ENCODE assay signal across 21 mouse cellular contexts in the genomic region with DNA sequence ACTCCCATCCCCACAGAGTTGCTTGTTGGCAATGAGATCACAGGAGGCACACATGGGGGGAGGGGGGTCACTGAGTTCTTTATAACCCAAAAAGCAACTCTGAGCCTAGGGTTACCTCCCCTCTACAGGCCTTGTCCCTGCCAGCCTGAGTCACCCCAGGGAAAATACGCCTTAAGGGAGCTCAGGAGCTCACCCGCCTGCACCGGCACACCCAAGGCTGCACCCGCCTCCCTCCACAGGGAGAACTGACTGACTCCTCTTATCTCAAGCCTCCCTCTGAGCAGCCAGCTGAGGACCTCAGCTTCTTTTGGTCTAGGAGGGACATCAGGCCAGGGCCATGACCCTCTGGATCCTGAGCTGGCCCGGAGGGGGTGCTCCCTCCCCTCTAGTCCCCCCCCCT. TPM values are rescaled to one million over a fixed set of nuclear protein-coding genes. Genes with fewer than 3 reads are reported as not detected.
DNase-seq lines count a peak whose midpoint lies in the region; ATAC-seq lines count a peak whose summit lies in the region.
"Had no signal": no experiment of that assay in that cellular context is flagged by ENCODE, and none has a peak within 500 bp of the region (broad histone marks: within the 10 kb centered on the region; RNA-seq: fewer than 3 reads in every experiment).

No protein-coding gene starts in this region.

- WGBS in heart, embryonic 14.5 days, result 28% methylated on average over 5 of the region's 5 CpGs
- WGBS in stomach, embryonic 14.5 days, result 44% methylated on average over 5 of the region's 5 CpGs
- WGBS in midbrain, embryonic 15.5 days, result 57% methylated on average over 5 of the region's 5 CpGs
- WGBS in hindbrain, embryonic 13.5 days, result 49% methylated on average over 5 of the region's 5 CpGs

- ATAC-seq in heart, embryonic 14.5 days (ENCODE audit: insufficient number of reproducible peaks, insufficient read depth, low FRiP score, low read depth), result 0 out of 2 replicates have a peak, but pooled peaks have one; percentile 3
- peak; percentile 38 for ATAC-seq in stomach, embryonic 14.5 days (ENCODE audit: insufficient number of reproducible peaks, insufficient read depth, low FRiP score, low read depth)
- no peak for ATAC-seq in midbrain, embryonic 15.5 days (replicated peaks)
- no peak for ATAC-seq in hindbrain, embryonic 13.5 days (ENCODE audit: low FRiP score)
- ATAC-seq: inflammation-experienced regulatory T-cells, adult 6 months; midbrain, embryonic 16.5 days; Patski had no signal

- H3K27ac ChIP-seq in heart, embryonic 14.5 days (replicated peaks in 1 of 2; ENCODE audit: control insufficient read depth in 1 of 2, insufficient read depth in 1 of 2, low read depth in 2 of 2, low read length in 2 of 2), result no peak overlapping the region
- H3K27ac ChIP-seq in stomach, embryonic 14.5 days (ENCODE audit: low read length), result no peak overlapping the region
- no peak overlapping the region for H3K27ac ChIP-seq in midbrain, embryonic 15.5 days
- H3K27ac ChIP-seq in hindbrain, embryonic 13.5 days, result no peak overlapping the region
- H3K27ac ChIP-seq: forebrain, embryonic 10.5 days; hindbrain, embryonic 12.5 days; kidney, embryonic 15.5 days; layer of hippocampus, adult 2 months; limb, embryonic 13.5 days; liver, embryonic 15.5 days; neural tube, embryonic 15.5 days had no signal

- H3K4me3 ChIP-seq in heart, embryonic 14.5 days (ENCODE audit: control insufficient read depth in 1 of 2, insufficient read depth in 1 of 2, low read depth in 1 of 2, low read length in 2 of 2), result no peak overlapping the region
- H3K4me3 ChIP-seq in stomach, embryonic 14.5 days (ENCODE audit: low read depth, low read length), result no peak overlapping the region
- H3K4me3 ChIP-seq in midbrain, embryonic 15.5 days, result no peak overlapping the region
- H3K4me3 ChIP-seq in hindbrain, embryonic 13.5 days, result no peak overlapping the region
- H3K4me3 ChIP-seq: forebrain, embryonic 10.5 days; hindbrain, embryonic 12.5 days; kidney, embryonic 15.5 days; layer of hippocampus, adult 2 months; limb, embryonic 13.5 days; liver, embryonic 15.5 days; neural tube, embryonic 15.5 days had no signal

- no peak overlapping the region for H3K9ac ChIP-seq in heart, embryonic 14.5 days (ENCODE audit: low read length)
- no peak overlapping the region for H3K9ac ChIP-seq in stomach, embryonic 14.5 days (replicated peaks; ENCODE audit: low read depth, low read length)
- H3K9ac ChIP-seq in midbrain, embryonic 15.5 days, result no peak overlapping the region
- H3K9ac ChIP-seq in hindbrain, embryonic 13.5 days, result no peak overlapping the region
- H3K9ac ChIP-seq: forebrain, postnatal 0 days; hindbrain, embryonic 12.5 days; kidney, embryonic 15.5 days; limb, embryonic 13.5 days; liver, embryonic 15.5 days; neural tube, embryonic 15.5 days had no signal

- DNase-seq in adrenal gland, adult (ENCODE audit: inconsistent age in 2 of 2, low spot score in 1 of 2), result peak; percentile 86
- DNase-seq in adrenal gland, adult 18-20 months (ENCODE audit: low spot score in 2 of 2), result no peak
- DNase-seq in heart, postnatal 4 days, result no peak
- DNase-seq in adrenal gland, postnatal 10 days, result peak; percentile 62
- DNase-seq: forebrain, postnatal 0 days; layer of hippocampus, postnatal 36 days; thymus, postnatal 25 days had no signal

- H3K27me3 ChIP-seq in heart, embryonic 14.5 days (ENCODE audit: control insufficient read depth, insufficient read depth, low read length), result peaks cover 42% of the 10 kb centered on the region
- H3K27me3 ChIP-seq in stomach, embryonic 14.5 days (ENCODE audit: control insufficient read depth, insufficient read depth, low read length), result peaks cover 23% of the 10 kb centered on the region
- peaks cover 42% of the 10 kb centered on the region for H3K27me3 ChIP-seq in midbrain, embryonic 15.5 days (replicated peaks)
- H3K27me3 ChIP-seq in hindbrain, embryonic 13.5 days, result peaks cover 52% of the 10 kb centered on the region

- H3K4me2 ChIP-seq in heart, embryonic 14.5 days (ENCODE audit: low read length), result no peak overlapping the region
- H3K4me2 ChIP-seq in stomach, embryonic 14.5 days (replicated peaks; ENCODE audit: low read depth, low read length), result no peak overlapping the region
- H3K4me2 ChIP-seq in midbrain, embryonic 15.5 days, result no peak overlapping the region
- no peak overlapping the region for H3K4me2 ChIP-seq in hindbrain, embryonic 13.5 days
- H3K4me2 ChIP-seq: hindbrain, embryonic 12.5 days; kidney, embryonic 15.5 days; limb, embryonic 13.5 days; liver, embryonic 15.5 days; neural tube, embryonic 15.5 days had no signal

- peaks cover 23 to 44% of the 10 kb centered on the region in 2 experiments for H3K4me1 ChIP-seq in heart, embryonic 14.5 days (ENCODE audit: control insufficient read depth in 2 of 2, insufficient read depth in 2 of 2, low read length in 2 of 2)
- peaks cover 26% of the 10 kb centered on the region for H3K4me1 ChIP-seq in stomach, embryonic 14.5 days (ENCODE audit: control insufficient read depth, insufficient read depth, low read length)
- peaks cover 35% of the 10 kb centered on the region for H3K4me1 ChIP-seq in midbrain, embryonic 15.5 days
- H3K4me1 ChIP-seq in hindbrain, embryonic 13.5 days (replicated peaks), result peaks cover 37% of the 10 kb centered on the region

- peaks cover 8% of the 10 kb centered on the region for H3K9me3 ChIP-seq in heart, embryonic 14.5 days (ENCODE audit: control insufficient read depth, low read length)
- H3K9me3 ChIP-seq in stomach, embryonic 14.5 days (ENCODE audit: control insufficient read depth, low read depth, low read length), result no peaks in the 10 kb centered on the region; the same call in 1 of the 2 replicates
- no peaks in the 10 kb centered on the region for H3K9me3 ChIP-seq in midbrain, embryonic 15.5 days
- no peaks in the 10 kb centered on the region for H3K9me3 ChIP-seq in hindbrain, embryonic 13.5 days
- H3K9me3 ChIP-seq: forebrain, embryonic 10.5 days; hindbrain, embryonic 12.5 days; liver, embryonic 15.5 days; neural tube, embryonic 15.5 days had no signal

- H3K36me3 ChIP-seq in heart, embryonic 14.5 days (ENCODE audit: control insufficient read depth, insufficient read depth, low read length), result no peaks in the 10 kb centered on the region
- H3K36me3 ChIP-seq in stomach, embryonic 14.5 days (ENCODE audit: control insufficient read depth, insufficient read depth, low read length), result no peaks in the 10 kb centered on the region
- H3K36me3 ChIP-seq in midbrain, embryonic 15.5 days (replicated peaks), result no peaks in the 10 kb centered on the region
- H3K36me3 ChIP-seq in hindbrain, embryonic 13.5 days, result no peaks in the 10 kb centered on the region
- H3K36me3 ChIP-seq: forebrain, embryonic 10.5 days; hindbrain, embryonic 12.5 days; kidney, embryonic 15.5 days; limb, embryonic 13.5 days; liver, embryonic 15.5 days; neural tube, embryonic 15.5 days had no signal

RNA-seq across cellular contexts. Expression of gene Tesc, which starts 3.5 kb away (rescaled TPM):
- total RNA-seq in adrenal gland, adult 18-20 months (2021), result 100 to 1,000 TPM; 149 to 166 TPM
- 14.5 and 16.3 TPM in 2 replicates for polyA plus RNA-seq in heart, embryonic 14.5 days (2014; fragmentation: Nextera tagmentation; extraction: Ambion mirVana)
- total RNA-seq in heart, postnatal 4 days (2021), result 10 to 100 TPM; 57.1 to 58.8 TPM
- total RNA-seq in adrenal gland, postnatal 10 days (2021), result 10 to 100 TPM; 54.4 to 61.5 TPM
- 15.1 and 18.1 TPM in 2 replicates for polyA plus RNA-seq in stomach, embryonic 14.5 days (2014; fragmentation: Nextera tagmentation; extraction: Ambion mirVana)
- 6.5 and 7.9 TPM in 2 replicates for polyA plus RNA-seq in midbrain, embryonic 15.5 days (2015; fragmentation: Nextera tagmentation; extraction: Ambion mirVana)
- 1.6 and 2.0 TPM in 2 replicates for polyA plus RNA-seq in hindbrain, embryonic 13.5 days (2015; fragmentation: Nextera tagmentation; extraction: Ambion mirVana)

RNA-seq across cellular contexts. Expression of gene Fbxo21, which starts 54.5 kb away (rescaled TPM):
- total RNA-seq in adrenal gland, adult 18-20 months (2021), result 10 to 100 TPM; 59.9 to 62.9 TPM
- polyA plus RNA-seq in heart, embryonic 14.5 days (2014; fragmentation: Nextera tagmentation; extraction: Ambion mirVana), result 53.8 and 54.0 TPM in 2 replicates
- total RNA-seq in heart, postnatal 4 days (2021), result 10 to 100 TPM; 59.3 to 62.4 TPM
- total RNA-seq in adrenal gland, postnatal 10 days (2021), result 100 to 1,000 TPM; 114 to 115 TPM
- polyA plus RNA-seq in stomach, embryonic 14.5 days (2014; fragmentation: Nextera tagmentation; extraction: Ambion mirVana), result 69.3 and 71.7 TPM in 2 replicates
- polyA plus RNA-seq in midbrain, embryonic 15.5 days (2015; fragmentation: Nextera tagmentation; extraction: Ambion mirVana), result 179 and 183 TPM in 2 replicates
- 141 and 149 TPM in 2 replicates for polyA plus RNA-seq in hindbrain, embryonic 13.5 days (2015; fragmentation: Nextera tagmentation; extraction: Ambion mirVana)

Comparison
In these comparisons a context has a peak if more than half of its experiments do, and no peak if none do; other contexts are left out.
1. DNase-seq: peak in adrenal gland, adult (2 of 2) and adrenal gland, postnatal 10 days (single experiment); none in adrenal gland, adult 18-20 months (0 of 2) and heart, postnatal 4 days (single experiment).
2. ATAC-seq: peak in heart, embryonic 14.5 days (single experiment) and stomach, embryonic 14.5 days (single experiment); none in midbrain, embryonic 15.5 days (single experiment) and hindbrain, embryonic 13.5 days (single experiment).